Mouse (Mus musculus): Measurements from ENCODE around the gene Myo10. TPM values are rescaled to one million over a fixed set of nuclear protein-coding genes. Genes with fewer than 3 reads are reported as not detected.

The Myo10 gene
- polyA plus RNA-seq, 1 experiment from 2014 or later = 32.5 TPM

DNA sequence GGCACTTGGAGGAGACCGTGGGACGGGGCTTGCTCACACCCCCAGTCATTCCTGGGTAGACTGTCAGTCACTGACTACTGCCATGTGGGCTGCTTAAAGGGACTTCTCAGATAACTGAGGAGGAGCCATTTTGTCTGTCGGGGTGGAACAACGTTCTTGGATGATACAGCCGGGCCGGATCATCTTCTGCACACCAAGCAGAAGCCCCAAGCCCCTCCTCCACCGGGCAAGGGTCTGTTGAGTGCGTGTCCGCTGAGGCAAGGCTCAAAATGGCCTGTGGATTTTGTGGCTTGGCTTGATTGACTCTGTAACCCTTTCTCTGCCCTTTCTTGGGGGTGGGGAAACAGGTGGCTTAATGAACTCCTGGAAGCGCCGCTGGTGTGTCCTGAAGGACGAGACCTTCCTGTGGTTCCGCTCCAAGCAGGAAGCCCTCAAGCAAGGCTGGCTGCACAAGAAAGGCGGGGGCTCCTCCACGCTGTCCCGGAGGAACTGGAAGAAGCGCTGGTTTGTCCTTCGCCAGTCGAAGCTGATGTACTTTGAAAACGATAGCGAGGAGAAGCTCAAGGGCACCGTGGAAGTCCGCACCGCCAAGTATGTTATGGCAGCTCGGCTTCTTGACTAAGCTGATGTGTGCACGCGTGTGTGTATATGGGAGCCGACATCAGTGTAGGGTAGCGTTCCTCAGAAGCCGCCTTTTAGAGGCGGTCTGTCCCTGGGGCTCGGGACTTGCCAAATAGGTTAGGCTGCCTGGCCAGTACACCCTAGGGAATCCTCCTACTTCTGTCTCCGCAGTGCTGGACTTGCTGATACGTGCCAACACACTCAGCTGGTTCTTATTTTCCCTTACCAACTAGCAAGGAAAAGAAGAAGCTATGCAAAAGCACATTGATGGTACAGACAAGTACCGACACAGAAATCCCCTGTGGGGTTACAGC is 163.4 kb downstream of the Myo10 start:
- H3K9me3 ChIP-seq (ENCODE audit: control insufficient read depth, low read length) = no peaks in the 10 kb centered on the region
- no peak overlapping the region for H3K4me2 ChIP-seq (ENCODE audit: low read length)
- whole genome bisulfite sequencing = 93% methylated on average over 35 of the region's 35 CpGs
- H3K27ac ChIP-seq (ENCODE audit: low read depth) = no peak overlapping the region
- H3K36me3 ChIP-seq (ENCODE audit: control insufficient read depth, insufficient read depth, low read length) = peaks cover 94% of the 10 kb centered on the region
- no peaks in the 10 kb centered on the region for H3K27me3 ChIP-seq (replicated peaks; ENCODE audit: control insufficient read depth, insufficient read depth, low read length)
- ATAC-seq (replicated peaks; ENCODE audit: low FRiP score, low TSS enrichment, low read depth) = no peak
- no peaks in the 10 kb centered on the region for H3K4me1 ChIP-seq (replicated peaks; ENCODE audit: control insufficient read depth, insufficient read depth, low read length)
- DNase-seq (ENCODE audit: low spot score) = no peak
- no peak overlapping the region for H3K9ac ChIP-seq (ENCODE audit: low read length)
- H3K4me3 ChIP-seq (ENCODE audit: low read depth, low read length) = no peak overlapping the region

DNA sequence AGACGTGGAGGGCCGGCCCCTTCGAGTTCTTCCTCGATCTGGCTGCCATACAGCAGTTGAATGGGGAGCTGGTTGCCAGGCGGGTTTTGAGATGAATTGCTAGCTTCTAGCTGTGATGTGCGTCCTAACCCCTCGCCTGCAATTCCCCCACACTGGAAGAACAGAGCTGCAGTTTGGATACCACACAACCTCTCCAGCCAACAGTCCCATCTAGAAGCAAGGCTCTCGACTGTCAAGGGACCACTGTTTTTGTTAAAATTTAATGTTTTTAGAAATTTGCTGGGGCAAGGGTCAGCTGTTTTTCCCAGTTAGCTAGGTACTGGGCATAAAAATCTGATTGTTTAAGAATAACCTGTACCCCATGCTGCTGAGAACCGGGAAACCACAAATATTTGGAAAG is 165.1 kb downstream of the Myo10 start:
- DNase-seq (ENCODE audit: low spot score) = no peak
- Histone ChIP-seq H3K4me2 (ENCODE audit: low read length) (no peak overlapping the region), H3K9me3 (ENCODE audit: control insufficient read depth, low read length) (no peaks in the 10 kb centered on the region), H3K4me1 (replicated peaks; ENCODE audit: control insufficient read depth, insufficient read depth, low read length) (no peaks in the 10 kb centered on the region), H3K27ac (ENCODE audit: low read depth) (no peak overlapping the region), H3K27me3 (replicated peaks; ENCODE audit: control insufficient read depth, insufficient read depth, low read length) (no peaks in the 10 kb centered on the region), H3K4me3 (ENCODE audit: low read depth, low read length) (no peak overlapping the region), H3K36me3 (ENCODE audit: control insufficient read depth, insufficient read depth, low read length) (peaks cover 86% of the 10 kb centered on the region), H3K9ac (ENCODE audit: low read length) (no peak overlapping the region)
- WGBS = 78% methylated on average over 9 of the region's 9 CpGs
- ATAC-seq (replicated peaks; ENCODE audit: low FRiP score, low TSS enrichment, low read depth) = no peak

DNA sequence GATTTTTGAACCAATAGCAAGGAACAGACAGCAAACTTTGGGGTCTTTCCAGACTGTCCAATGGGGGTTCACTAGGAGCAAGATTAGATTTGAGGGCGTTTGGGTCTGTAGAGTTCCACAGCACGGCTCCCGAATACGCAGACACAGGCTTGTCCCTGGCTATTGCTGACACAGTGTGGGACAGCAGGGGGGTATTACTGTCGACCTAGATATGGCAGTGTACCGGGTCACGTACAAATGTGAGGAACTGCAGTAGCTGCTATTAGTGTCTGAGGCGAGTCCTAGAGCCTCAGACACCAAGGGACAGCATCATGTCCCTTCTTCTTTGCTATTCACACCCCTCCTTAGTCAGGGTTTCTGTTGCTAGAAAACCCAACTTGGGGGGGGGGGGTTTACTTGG is 165.6 kb downstream of the Myo10 start:
- Histone ChIP-seq H3K27ac (ENCODE audit: low read depth) (no peak overlapping the region), H3K4me1 (replicated peaks; ENCODE audit: control insufficient read depth, insufficient read depth, low read length) (no peaks in the 10 kb centered on the region), H3K36me3 (ENCODE audit: control insufficient read depth, insufficient read depth, low read length) (peaks cover 86% of the 10 kb centered on the region), H3K4me3 (ENCODE audit: low read depth, low read length) (no peak overlapping the region), H3K4me2 (ENCODE audit: low read length) (no peak overlapping the region), H3K9me3 (ENCODE audit: control insufficient read depth, low read length) (no peaks in the 10 kb centered on the region), H3K9ac (ENCODE audit: low read length) (no peak overlapping the region), H3K27me3 (replicated peaks; ENCODE audit: control insufficient read depth, insufficient read depth, low read length) (no peaks in the 10 kb centered on the region)
- ATAC-seq (replicated peaks; ENCODE audit: low FRiP score, low TSS enrichment, low read depth) (no peak), DNase-seq (ENCODE audit: low spot score) (no peak)
- WGBS = 87% methylated on average over 8 of the region's 8 CpGs

DNA sequence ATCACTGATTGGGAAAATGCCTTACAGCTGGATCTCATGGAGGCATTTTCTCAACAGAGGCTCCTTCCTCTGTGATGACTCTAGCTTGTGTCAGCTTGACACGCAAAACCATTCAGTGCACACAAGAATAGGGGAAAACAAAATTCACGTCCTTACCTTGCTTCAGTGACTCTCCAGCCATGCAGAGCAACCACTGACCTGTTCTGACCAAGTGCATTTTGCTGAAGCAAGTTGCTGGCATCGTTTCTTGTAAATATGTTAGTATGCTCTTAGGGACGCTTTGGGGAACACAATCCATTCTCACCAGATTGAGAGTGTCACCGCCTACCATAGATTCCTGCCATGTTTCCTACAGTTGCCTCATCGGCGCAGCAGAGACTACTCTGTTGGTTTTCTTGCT is 166.2 kb downstream of the Myo10 start:
- ATAC-seq (replicated peaks; ENCODE audit: low FRiP score, low TSS enrichment, low read depth) (no peak), DNase-seq (ENCODE audit: low spot score) (no peak)
- H3K4me1 ChIP-seq (replicated peaks; ENCODE audit: control insufficient read depth, insufficient read depth, low read length) = no peaks in the 10 kb centered on the region
- no peak overlapping the region for H3K9ac ChIP-seq (ENCODE audit: low read length)
- no peak overlapping the region for H3K4me3 ChIP-seq (ENCODE audit: low read depth, low read length)
- H3K27ac ChIP-seq (ENCODE audit: low read depth) = no peak overlapping the region
- H3K27me3 ChIP-seq (replicated peaks; ENCODE audit: control insufficient read depth, insufficient read depth, low read length) = no peaks in the 10 kb centered on the region
- no peaks in the 10 kb centered on the region for H3K9me3 ChIP-seq (ENCODE audit: control insufficient read depth, low read length)
- no peak overlapping the region for H3K4me2 ChIP-seq (ENCODE audit: low read length)
- 94% methylated on average over 7 of the region's 7 CpGs for WGBS
- peaks cover 86% of the 10 kb centered on the region for H3K36me3 ChIP-seq (ENCODE audit: control insufficient read depth, insufficient read depth, low read length)

DNA sequence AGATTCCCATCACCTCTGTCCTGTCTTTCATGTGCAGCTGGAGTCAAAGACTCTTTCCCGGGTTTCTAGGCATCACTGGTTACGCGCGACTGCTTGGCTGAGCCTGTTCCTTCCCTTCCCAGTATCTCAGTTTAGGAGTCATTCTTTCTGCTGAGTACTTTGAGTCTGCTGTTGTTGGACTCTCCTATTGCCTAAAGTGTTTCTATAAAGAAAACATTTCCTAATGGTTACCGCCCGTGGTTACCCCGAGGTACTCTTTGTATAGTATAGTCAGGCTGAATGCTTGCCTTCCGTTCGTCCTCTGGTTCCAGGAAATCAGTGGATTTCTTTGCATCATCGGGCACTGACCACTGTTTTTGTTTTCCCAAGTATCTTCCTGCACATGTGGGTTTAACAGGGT is 166.9 kb downstream of the Myo10 start:
- ATAC-seq (replicated peaks; ENCODE audit: low FRiP score, low TSS enrichment, low read depth) (no peak), DNase-seq (ENCODE audit: low spot score) (no peak)
- H3K27me3 ChIP-seq (replicated peaks; ENCODE audit: control insufficient read depth, insufficient read depth, low read length) = no peaks in the 10 kb centered on the region
- no peaks in the 10 kb centered on the region for H3K9me3 ChIP-seq (ENCODE audit: control insufficient read depth, low read length)
- WGBS = 92% methylated on average over 10 of the region's 10 CpGs
- H3K4me3 ChIP-seq (ENCODE audit: low read depth, low read length) = no peak overlapping the region
- H3K27ac ChIP-seq (ENCODE audit: low read depth) = no peak overlapping the region
- H3K4me2 ChIP-seq (ENCODE audit: low read length) = no peak overlapping the region
- no peak overlapping the region for H3K9ac ChIP-seq (ENCODE audit: low read length)
- H3K36me3 ChIP-seq (ENCODE audit: control insufficient read depth, insufficient read depth, low read length) = peaks cover 87% of the 10 kb centered on the region
- H3K4me1 ChIP-seq (replicated peaks; ENCODE audit: control insufficient read depth, insufficient read depth, low read length) = no peaks in the 10 kb centered on the region

DNA sequence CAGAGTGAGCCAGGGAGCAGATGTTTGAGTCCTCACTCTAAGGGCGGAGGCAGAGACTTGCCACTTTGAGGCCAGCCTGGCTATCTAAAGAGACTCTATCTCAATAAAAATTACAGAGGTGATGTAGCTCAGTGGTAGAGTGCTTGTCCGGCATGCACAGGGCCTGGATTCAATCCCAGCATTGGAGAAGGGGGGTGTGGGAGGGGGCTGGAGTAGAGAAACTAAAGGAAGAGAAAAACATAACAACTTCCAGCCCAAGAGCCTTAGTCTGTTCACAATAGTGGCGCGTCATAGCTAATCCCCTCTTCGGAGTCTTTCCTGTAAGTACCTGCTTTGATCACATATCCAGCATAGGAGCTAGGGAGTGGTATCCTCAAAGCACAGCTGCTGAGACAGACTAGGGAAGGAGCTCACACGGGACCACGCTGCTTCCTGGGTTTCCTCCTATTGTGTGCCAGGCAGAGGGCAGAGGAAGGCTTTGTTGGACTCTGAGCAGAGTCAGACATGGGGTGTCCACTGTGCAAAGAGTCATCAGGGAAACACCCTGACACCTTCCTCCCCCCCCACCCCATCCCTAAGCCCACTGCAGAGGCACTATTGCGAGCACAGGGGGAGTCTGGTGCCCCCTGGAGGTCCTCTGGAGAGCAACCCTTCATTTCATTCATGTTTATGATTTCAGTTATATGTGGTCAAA is 169.5 kb downstream of the Myo10 start:
- Histone ChIP-seq H3K27ac (ENCODE audit: low read depth) (no peak overlapping the region), H3K27me3 (replicated peaks; ENCODE audit: control insufficient read depth, insufficient read depth, low read length) (no peaks in the 10 kb centered on the region), H3K36me3 (ENCODE audit: control insufficient read depth, insufficient read depth, low read length) (peaks cover 82% of the 10 kb centered on the region), H3K9ac (ENCODE audit: low read length) (no peak overlapping the region), H3K4me3 (ENCODE audit: low read depth, low read length) (no peak overlapping the region), H3K4me1 (replicated peaks; ENCODE audit: control insufficient read depth, insufficient read depth, low read length) (no peaks in the 10 kb centered on the region), H3K4me2 (ENCODE audit: low read length) (no peak overlapping the region), H3K9me3 (ENCODE audit: control insufficient read depth, low read length) (no peaks in the 10 kb centered on the region)
- DNase-seq (ENCODE audit: low spot score) = no peak
- 79% methylated on average over 8 of the region's 8 CpGs for WGBS
- no peak for ATAC-seq (replicated peaks; ENCODE audit: low FRiP score, low TSS enrichment, low read depth)

DNA sequence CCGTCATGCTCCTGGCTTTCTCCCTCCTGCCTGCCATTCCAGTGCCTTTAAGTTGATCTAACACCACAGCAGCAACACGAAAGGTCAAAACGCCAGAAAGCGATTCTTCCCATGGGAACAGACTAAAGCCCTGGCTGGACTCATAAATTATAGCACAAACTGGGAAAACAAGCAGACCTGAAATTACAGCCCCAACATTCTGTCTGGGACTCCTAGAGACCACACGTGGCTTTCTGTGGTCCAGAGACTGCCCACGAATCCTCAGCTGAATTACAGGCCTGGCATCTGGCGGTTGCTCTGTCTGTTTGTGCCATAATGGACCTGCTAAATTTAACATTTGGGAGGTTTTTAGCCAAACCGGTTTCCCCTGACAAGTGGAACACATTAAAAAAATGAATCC is 171.8 kb downstream of the Myo10 start:
- ATAC-seq (replicated peaks; ENCODE audit: low FRiP score, low TSS enrichment, low read depth) (no peak), DNase-seq (ENCODE audit: low spot score) (no peak)
- 68% methylated on average over 8 of the region's 8 CpGs for WGBS
- Histone ChIP-seq H3K27me3 (replicated peaks; ENCODE audit: control insufficient read depth, insufficient read depth, low read length) (no peaks in the 10 kb centered on the region), H3K9me3 (ENCODE audit: control insufficient read depth, low read length) (no peaks in the 10 kb centered on the region), H3K36me3 (ENCODE audit: control insufficient read depth, insufficient read depth, low read length) (peaks cover 83% of the 10 kb centered on the region), H3K4me1 (replicated peaks; ENCODE audit: control insufficient read depth, insufficient read depth, low read length) (no peaks in the 10 kb centered on the region), H3K4me3 (ENCODE audit: low read depth, low read length) (no peak overlapping the region), H3K27ac (ENCODE audit: low read depth) (no peak overlapping the region), H3K4me2 (ENCODE audit: low read length) (no peak overlapping the region), H3K9ac (ENCODE audit: low read length) (no peak overlapping the region)

- H3K4me3 ChIP-seq (ENCODE audit: low read depth, low read length) = no peak overlapping the region
- H3K9ac ChIP-seq (ENCODE audit: low read length) = no peak overlapping the region
- no peak overlapping the region for H3K27ac ChIP-seq (ENCODE audit: low read depth)
- no peak for DNase-seq (ENCODE audit: low spot score)
- H3K9me3 ChIP-seq (ENCODE audit: control insufficient read depth, low read length) = no peaks in the 10 kb centered on the region
- peaks cover 85% of the 10 kb centered on the region for H3K36me3 ChIP-seq (ENCODE audit: control insufficient read depth, insufficient read depth, low read length)
- no peaks in the 10 kb centered on the region for H3K27me3 ChIP-seq (replicated peaks; ENCODE audit: control insufficient read depth, insufficient read depth, low read length)
- 95% methylated on average over 9 of the region's 9 CpGs for WGBS
- no peak overlapping the region for H3K4me2 ChIP-seq (ENCODE audit: low read length)
- H3K4me1 ChIP-seq (replicated peaks; ENCODE audit: control insufficient read depth, insufficient read depth, low read length) = no peaks in the 10 kb centered on the region
- no peak for ATAC-seq (replicated peaks; ENCODE audit: low FRiP score, low TSS enrichment, low read depth)
These were observed 173.2 kb downstream of the Myo10 start for GRCm38 (mm10) chr15:25795496-25795895.

Data from intestine, embryonic 14.5 days (tissue).